Mouse (Mus musculus): Measurements from ENCODE around the gene Zfhx2.
A peak's percentile ranks its signal among the peaks of the same experiment; 100 is the strongest.

GRCm38 (mm10) chr14:55092011-55092577, at the start of gene Zfhx2:
- TF ChIP-seq CTCF (IDR thresholded peaks at IDR 0.05; ENCODE audit: insufficient read depth, low read depth, low read length) (no peak), POLR2A (IDR thresholded peaks at IDR 0.05; ENCODE audit: insufficient read depth, low read depth, low read length) (0 out of 2 replicates have a peak, but pooled peaks have one; percentile 28)

Measured in olfactory bulb, adult 2 months (tissue).